Mouse (Mus musculus) cerebral cortex, adult 2 months (tissue): ENCODE measurements around the gene Etnk1.

Experiments used
- WGBS: fragments of 180-500 bp; shearing (Covaris S2); methylation state at CpG from one replicate; pipeline ENCODE4 v1.1.7; 2018; 5-methylcytosine and 5-hydroxymethylcytosine counted together

Gene Etnk1

DNA sequence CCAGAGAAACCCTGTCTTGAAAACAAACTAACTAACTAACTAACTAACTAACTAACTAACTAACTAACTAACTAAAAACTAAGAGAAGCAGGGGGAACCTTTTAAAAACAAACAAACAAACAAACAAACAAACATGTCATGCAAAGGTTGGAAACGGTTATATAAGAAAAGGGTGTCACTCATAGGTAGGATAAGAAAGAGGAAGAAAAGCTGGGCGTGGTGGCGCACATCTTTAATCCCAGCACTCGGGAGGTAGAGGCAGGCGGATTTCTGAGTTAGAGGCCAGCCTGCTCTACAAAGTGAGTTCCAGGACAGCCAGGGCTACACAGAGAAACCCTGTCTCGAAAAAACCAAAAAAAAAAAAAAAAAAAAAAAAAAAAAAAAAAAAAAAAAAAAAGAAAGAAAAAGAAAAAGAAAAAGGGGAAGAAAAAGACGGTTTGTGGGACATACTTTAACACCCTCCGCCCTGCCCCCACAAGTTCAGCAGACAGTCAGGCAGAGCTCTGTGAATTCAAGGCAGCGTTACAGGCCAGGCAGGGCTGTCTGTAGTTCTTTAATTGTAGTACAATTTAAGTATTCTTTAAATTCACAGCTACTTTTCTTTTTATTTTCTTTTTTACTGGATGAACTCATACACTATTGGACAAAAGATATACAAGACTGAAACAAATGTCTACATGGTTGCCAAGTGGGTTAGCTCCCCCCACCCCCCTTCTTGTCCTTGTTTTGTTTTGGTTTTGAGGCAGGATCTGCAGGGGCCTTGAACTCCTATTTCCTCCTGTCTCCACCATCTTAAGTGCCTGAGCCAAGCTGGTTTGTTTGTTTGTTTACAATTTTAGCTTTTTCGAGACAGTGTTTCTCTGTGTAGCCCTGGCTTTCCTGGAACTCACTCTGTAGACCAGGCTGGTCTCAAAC is 15.7 kb upstream of the Etnk1 start:
- 78% methylated on average over 10 of the region's 10 CpGs for WGBS

DNA sequence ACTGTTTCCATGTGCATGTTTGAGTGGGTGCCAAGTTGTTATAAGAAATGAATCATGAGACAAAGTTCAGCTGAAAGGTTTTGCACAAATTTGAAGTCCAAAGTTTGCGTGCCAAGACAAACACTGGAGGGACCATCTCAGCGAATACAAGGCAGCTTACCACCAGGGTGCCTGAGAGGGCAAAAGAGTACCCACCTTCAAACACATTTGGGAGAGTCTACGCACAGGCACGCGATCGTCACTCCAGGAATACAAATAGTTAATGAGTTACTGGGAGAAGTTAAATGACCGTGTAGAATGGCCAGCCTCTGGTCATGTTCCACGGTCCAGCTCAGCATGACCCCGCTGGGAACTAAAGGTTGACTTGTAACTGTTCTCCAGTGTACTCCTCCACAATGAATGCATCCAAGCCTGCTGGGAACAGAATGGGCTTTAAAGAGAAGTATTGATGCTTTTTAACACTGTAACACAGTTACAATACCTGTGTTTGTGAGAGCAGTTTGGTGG is 14.6 kb upstream of the Etnk1 start:
- 37% methylated on average over 9 of the region's 9 CpGs for WGBS

DNA sequence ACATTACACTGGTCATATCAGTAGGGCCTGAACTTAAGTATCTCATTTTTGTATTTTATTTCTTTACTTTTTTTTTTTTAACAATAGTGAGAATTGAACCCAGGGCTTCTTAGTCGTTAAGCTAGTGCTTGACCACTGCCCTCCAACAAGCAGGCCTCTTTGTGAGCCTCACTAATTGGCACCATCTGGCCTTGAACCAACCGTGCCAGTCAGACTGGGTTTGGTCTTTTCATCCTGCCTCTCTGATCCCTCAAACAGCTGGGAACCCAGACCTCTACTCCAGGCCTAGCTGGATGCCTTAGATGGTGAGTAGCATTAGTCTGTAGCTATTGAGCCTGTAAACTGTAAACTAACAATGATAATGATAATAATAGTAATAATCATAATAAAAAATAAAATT is 13.9 kb upstream of the Etnk1 start:
- 52% methylated on average over 2 of the region's 2 CpGs for WGBS

DNA sequence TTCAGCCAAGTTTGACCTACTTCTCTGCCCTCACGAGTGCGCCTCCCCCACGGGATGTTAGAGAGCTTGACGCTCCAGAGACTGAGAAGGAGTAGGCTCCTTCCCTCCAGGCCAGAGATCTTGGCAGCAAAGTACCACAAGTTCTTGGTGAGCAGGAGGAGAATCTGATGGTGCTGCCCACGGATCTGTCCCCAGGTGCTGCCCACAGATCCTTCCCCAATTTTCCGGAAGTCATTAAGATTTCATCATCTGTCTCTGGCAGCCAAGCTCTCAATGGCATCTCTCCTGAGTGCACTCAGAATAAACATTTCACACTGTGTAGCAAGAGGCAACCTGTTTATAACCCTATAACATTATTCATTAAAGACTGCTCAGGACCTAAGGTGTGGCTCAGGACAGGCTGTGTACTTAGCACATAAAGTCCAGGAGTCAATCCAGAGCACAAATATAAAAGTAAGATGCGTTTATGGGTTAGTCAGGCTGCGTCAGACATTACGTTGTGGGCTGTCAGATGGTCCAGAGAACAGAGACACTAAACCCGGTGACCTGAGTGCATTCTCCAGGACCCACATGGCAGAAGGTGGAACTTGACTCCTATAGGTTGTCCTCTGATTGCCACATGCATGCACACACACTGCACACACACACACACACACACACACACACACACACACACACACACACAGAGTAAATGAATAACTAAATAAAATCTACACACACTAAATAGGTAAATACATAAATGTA is 13.1 kb upstream of the Etnk1 start:
- WGBS, result 72% methylated on average over 10 of the region's 10 CpGs

DNA sequence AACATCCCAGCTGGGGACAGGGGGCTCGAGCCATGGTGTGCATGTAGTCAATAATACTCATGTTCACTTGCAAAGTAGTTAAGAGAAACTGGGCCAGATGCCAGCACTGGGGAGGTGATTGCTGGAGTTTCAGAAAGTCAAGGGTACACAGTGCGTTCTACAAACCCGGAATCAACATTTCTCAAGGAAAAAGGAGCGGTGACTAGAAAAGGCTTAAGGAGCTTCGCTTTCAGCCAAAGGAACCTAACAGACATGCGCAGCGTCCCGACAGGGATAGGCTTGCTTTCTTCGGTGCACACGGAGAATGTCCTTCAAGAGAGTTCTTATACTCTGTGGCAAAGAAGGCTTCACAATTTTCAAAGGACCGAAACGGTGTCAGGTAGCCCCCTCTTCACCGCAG is 12.1 kb upstream of the Etnk1 start:
- WGBS, result 83% methylated on average over 13 of the region's 13 CpGs

DNA sequence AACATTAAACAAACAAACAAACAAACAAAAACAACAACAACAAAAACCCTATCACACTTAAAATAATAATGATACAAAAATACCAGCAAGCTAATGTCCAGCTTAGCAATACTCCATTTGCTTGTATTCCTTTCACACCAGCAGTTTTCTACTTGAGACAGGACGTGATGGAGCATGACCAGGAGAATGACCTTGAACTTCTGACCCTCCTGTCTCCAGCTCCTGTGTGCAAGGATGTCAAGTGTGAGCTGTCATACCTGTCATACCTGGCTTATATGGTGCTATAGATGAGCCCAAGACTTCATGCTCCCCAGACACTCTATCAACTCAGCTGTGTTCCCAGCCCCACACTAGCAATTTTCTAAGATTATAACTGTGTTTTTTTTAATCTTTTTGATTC is 11.0 kb upstream of the Etnk1 start:
- WGBS, result 92% methylated on average over 1 of the region's 1 CpGs

DNA sequence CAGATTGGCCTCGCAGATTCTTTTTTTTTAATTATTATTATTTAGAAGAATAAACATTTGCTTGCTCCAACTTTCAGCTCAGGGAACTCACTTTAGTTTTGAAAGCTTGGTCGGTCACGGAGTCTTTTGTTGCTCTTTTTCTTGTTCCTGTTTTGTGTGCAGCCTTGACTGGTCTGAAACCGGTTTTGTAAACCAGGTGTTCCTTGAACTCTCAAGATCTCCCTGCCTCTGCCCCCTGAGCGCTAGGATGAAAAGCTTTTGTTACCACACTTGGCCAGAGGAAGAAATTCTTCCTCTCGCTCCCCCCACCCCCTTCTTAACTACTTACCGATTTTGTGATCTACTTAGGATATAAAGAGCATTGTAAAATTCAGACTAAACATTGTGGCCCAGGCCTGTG is 10.3 kb upstream of the Etnk1 start:
- WGBS, result 74% methylated on average over 7 of the region's 7 CpGs

DNA sequence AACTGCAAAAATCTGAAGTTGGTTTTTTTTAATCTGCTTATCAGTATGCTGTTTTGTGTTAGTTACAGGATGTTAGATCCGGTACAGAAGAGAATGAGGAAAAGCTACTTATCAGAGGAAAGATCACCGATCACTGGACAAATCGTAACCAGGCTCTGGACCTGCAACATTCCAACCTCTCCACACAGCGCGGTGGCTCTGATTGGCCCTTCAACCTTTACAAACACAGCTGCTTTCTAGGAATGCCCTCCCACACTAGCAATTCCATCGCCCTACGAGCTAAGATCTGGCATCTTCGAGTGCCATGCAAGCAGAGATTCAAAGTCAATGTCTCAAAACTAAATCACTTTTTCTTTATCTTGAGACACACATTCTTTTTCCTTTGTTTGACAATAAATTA is 9.6 kb upstream of the Etnk1 start:
- 93% methylated on average over 8 of the region's 8 CpGs for WGBS

DNA sequence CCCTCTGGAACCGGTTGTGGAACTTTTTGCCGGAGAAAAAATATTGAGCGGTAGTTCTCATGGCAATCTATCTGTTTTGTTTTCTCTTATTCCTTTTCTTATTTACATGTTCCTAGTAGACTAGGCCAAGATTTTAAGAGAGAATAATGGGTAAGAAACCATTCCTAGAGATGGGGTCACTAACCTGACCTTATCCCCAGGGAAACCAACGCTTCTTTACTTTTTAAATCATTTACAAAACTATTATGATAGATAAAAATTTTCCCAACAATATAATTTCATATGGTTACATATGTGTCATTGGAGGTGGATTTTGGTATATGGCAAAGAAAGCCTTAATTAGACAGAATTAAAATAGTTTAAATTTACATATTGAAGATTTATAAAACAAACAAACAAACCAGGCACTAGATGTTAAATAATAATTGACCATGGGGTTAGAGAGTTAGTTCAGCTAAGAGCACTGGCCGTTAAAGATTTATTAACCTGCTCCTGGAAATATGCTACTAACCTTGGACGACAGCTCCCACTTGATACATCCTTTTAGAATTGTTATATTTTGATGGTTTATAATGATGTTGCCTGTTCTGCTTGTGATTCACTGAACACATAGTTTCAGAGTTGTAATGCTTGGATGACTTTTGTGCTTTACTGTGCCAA is 6.3 kb upstream of the Etnk1 start:
- 95% methylated on average over 6 of the region's 6 CpGs for WGBS

DNA sequence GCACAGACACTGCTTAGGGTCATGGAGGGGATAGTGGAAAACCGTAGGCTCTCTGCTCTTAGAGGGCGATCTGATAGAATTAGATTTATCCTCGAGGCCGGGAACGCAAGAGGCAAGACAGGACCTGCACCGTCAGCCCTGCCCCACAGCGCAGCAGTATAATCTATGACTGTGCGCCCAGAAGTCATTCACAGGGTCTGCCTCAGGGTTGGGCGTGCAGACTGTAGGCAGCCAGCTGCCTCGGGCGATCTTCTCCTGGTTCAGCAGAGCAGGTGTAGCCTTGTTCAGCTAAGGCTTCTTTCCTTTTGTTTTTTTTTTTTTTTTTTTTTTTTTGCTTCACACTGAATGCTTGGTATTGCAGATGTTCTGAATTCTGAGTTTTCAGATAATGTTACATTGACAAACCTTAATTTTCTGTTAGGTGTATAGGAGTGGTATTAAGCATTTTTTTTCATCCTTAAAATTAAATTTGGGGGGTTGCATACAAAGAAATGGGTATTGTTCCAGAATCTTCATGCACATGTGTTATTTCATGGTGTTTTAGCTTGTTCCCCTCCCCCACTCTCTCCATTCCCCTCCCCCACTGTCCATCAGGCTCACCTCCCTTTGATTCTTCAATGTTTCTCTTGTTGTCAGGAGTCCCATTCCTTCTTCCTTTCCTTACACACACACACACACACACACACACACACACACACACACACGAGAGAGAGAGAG is 4.7 kb upstream of the Etnk1 start:
- WGBS, result 69% methylated on average over 12 of the region's 12 CpGs

DNA sequence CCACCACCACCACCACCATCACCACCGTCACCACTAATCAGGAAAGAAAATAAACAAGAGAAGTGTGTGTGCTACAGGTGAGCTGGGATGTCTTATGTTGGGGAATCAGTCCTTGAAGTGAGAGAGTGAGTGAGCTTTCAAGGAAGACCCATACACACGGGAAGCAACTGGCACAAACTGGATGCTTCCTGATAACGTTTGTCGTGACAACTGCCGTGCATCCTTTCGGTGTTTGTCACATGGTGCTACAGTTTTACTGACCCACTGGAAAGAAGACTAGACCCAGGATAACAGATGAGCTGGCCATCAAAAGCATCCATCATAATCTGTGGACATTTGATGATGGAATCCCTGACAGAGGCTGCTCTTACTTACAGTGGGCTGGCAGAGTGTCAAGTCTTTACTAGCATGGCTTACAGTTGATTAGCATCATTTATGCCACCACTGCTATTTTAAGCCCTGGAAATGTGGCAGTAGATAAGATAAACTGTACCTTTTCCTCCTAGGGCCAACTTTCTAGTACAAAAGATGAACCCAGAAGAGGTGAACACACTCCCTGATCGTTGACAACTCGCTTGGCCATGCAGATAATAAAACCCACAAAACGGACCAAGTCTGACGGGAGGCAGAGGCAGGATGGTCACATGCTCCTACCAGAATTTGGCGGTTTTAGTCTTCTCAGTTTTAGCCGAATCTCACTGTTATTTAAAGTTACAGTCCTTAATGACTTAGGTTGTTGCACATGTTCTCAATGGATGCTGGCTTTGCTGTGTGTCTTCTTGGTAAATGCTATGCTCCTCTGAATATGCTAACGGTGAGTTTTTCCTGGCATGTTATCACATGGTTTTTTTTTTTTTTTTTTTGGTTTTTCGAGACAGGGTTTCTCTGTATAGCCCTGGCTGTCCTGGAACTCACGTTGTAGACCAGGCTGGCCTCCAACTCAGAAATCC is 2.8 kb upstream of the Etnk1 start:
- 86% methylated on average over 15 of the region's 15 CpGs for WGBS

DNA sequence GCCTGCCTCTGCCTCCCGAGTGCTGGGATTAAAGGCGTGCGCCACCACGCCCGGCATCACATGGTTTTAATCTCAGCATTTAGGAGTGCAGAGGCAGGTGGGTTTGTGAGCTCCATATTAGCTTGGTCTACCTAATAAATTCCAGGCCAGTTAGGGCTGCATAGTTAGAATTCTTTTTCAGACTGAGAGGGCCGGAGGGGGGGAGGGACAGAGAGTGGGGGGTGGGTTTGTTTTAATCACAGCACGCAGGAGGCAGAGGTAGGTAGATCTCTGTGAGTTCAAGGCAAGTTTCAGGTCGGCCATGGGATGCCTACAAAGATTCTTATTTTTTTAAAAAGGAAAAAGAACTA is 2.1 kb upstream of the Etnk1 start:
- 94% methylated on average over 8 of the region's 8 CpGs for WGBS

DNA sequence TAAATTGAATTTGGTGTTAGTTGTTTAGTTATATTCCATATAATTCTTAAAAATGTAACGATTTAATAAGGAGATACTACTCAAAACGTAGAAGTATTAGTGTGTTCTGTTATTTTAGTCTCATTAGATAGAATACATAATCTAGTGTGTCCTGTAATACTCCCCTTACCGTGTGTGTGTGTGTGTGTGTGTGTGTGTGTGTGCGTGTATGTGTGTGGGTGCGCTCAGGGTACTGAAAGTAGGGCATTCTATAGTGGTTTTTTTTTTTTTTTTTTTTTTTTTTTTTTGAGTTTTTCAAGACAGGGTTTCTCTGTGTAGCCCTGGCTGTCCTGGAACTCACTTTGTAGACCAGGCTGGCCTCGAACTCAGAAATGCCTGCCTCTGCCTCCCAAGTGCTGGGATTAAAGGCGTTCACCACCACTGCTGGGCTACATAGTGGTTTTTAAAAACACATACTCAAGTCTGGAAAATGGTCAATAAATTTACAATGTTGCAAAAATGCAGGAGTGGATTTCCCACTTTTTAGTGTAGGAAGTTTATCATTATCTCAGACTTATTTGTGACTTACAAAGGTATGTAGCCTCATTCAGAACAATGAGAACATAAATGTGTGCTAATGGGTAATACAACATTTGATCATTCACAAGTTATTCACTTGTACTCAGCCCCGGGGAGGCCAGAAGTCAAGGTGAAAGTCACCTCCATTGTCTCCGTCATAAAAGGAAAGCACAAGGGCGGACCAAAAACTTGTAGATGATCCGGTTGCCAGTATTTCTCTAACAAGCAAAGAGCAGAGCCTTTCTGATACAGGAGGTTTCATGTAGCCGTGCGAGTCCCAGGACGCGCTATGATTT is 1.4 kb upstream of the Etnk1 start:
- WGBS, result 62% methylated on average over 15 of the region's 15 CpGs

DNA sequence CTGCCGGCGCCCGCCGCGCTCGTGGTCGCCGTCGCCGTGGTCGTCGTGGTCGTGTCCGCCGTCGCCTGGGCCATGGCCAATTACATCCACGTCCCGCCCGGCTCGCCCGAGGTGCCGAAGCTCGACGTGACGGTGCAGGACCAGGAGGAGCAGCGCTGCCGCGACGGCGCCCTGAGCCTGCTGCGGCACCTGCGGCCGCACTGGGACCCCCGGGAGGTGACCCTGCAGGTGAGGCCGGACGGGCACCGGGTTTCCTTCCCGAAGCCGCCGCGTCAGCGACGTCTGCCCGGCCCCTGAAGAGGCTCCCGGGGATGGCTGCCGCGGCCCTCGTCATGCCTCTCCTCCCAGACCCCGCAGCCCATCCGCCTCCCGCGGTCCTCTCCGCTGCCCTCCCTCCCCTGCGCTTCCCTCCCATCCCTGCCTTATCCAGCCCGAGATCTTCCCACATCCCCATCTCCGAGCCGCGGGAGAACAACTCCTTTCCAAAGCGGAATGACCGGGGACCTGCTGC is 443 bp downstream of the Etnk1 start:
- WGBS, result under 1% methylated on average over 59 of the region's 60 CpGs

DNA sequence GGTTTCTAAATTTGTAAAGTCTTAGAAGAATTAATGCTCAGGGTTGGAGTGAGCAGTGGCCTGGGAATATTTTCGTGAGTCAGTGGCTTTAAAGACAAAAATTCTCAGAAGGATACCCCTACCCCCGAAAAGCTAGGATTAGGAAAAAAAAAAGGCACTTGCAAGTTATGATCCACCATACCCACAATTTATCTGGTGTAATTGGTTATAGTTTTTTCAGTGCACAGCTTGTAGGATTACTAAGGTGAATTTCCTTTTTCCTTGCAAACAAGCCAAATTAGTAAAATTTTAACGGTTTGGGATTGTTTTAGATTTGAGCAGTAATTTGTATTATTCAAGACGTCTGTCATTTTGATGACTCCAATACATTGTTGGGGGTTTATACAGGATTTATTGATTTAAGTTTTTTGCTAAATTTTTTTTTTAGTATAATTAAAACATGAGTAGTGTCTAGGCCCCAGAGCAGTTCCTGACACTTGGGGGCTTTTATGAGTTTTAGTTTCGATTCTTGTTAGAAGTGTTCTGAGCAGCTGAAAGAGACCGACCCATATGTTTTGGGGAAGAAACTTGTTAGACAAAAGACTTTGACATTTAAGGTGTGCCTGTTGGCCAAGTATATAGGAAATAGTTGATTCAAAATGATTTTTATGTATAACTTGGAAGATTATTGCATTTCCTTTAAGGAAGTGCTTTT is 1.1 kb downstream of the Etnk1 start:
- 6% methylated on average over 6 of the region's 6 CpGs for WGBS

DNA sequence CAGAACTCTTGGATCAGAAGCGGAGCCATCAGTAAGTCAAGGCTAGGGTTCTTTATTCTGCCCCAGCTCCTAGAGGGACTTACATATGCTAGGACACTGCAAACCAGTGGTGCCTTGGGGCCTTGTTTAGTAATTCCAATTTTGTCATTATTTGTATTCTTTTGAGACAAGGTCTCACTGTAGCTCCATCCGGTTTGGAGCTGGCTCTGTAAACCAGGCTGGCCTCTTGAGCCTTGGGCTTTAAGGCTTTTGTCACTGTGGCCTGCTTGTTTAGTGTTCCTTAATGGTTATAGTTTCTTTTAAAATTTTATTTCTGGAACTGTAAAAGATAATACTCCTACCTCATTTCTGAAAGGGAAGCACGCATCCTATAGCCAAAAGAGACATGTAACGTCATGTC is 2.4 kb downstream of the Etnk1 start:
- 55% methylated on average over 4 of the region's 4 CpGs for WGBS

DNA sequence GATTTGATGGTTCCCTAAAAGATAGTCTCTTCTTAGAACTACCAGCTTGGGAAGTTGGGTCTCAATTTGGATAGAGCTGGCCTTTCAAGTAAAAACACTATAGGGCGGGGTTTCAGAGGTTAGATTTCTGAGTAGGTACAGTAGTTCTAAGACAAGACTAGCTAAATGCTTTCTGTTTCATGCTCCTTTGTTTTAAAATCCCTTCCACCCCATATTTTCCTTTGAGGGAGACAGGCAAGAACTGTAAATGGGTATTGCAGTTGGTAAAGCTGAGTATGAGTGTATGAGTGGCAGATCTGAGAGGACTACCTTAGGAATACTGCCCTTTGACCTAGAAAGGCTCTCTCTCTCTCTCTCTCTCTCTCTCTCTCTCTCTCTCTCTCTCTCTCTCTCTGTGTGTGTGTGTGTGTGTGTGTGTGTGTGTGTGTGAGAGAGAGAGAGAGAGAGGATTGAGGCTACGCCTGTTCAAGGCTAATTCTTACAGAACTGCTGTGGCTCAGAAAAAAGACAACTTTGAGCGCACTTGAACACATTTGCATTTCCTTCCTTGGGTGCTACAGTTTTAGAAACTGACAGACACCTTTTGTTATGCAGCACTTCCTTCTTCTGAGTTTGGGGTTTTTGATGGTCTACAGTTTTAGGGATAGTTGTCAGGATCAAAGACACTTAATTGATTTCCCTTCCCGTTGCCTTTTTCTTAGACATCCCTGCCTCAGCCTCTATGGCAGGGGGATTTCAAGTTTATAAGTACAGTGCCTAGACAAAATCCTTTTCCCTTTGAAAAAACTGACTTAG is 3.3 kb downstream of the Etnk1 start:
- WGBS, result 57% methylated on average over 4 of the region's 4 CpGs

DNA sequence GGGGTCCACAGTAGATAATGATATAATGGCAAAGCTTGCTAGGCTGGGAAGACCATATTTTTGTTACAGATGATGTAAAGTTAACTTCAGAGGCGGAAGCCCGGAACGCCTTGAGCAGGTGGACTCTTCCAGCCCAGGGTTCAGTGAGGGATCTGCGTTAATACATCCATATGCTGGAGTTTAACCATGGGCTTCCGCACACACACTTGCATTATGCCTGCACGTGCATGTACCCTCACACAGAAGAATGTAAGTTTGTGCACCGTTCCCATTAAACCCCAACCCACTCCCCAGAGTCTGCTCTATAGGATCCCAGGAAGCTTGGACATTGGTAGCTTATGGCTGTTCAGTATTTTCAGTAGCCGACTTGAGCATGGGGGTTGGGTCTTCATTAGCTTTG is 4.0 kb downstream of the Etnk1 start:
- WGBS, result 93% methylated on average over 8 of the region's 8 CpGs
